Mouse (Mus musculus): ENCODE results near the gene Ndufa7. TPM values are rescaled to one million over a fixed set of nuclear protein-coding genes. Genes with fewer than 3 reads are reported as not detected.

Ndufa7 gene
- 100 to 1,000 TPM; 375 to 377 TPM for total RNA-seq (2021)
- long read RNA-seq, experiment 1, transcript Ndufa7-201 (4 exons, 528 nt) = major isoform, 353 of 382 reads
- long read RNA-seq, experiment 1, transcript Ndufa7-204 (2 exons, 610 nt) = minor isoform, 14 of 382 reads
- long read RNA-seq, experiment 1, partial matches to known transcripts = 2 of 382 reads
- long read RNA-seq, experiment 1, other reads (novel, unspliced or antisense) = 10 of 382 reads
- long read RNA-seq, experiment 2, transcript Ndufa7-204 (2 exons, 610 nt) = minor isoform, 14 of 361 reads
- long read RNA-seq, experiment 2, transcript Ndufa7-201 (4 exons, 528 nt) = major isoform, 334 of 361 reads
- long read RNA-seq, experiment 2, partial matches to known transcripts = 1 of 361 reads
- long read RNA-seq, experiment 2, other reads (novel, unspliced or antisense) = 7 of 361 reads

GRCm38 (mm10) chr17:33824084-33824996 lies at the start of gene Ndufa7, which contains the start of gene Rps28:
Gene Ndufa7, plus strand, starts transcription at chr17:33824572.
Gene Rps28, minus strand, starts transcription at chr17:33824562.
- DNase-seq (ENCODE audit: low spot score) = peak; percentile 99

GRCm38 (mm10) chr17:33774573-33775155 lies 49.7 kb upstream of the Ndufa7 start:
- no peak for DNase-seq (ENCODE audit: low spot score)

GRCm38 (mm10) chr17:33775287-33775686 lies 49.1 kb upstream of the Ndufa7 start:
- no peak for DNase-seq (ENCODE audit: low spot score)

GRCm38 (mm10) chr17:33779271-33779966 lies 45.0 kb upstream of the Ndufa7 start:
- DNase-seq (ENCODE audit: low spot score) = peak; percentile 99

GRCm38 (mm10) chr17:33779967-33780295 lies 44.4 kb upstream of the Ndufa7 start:
- DNase-seq (ENCODE audit: low spot score) = no peak

GRCm38 (mm10) chr17:33780431-33780830 lies 43.9 kb upstream of the Ndufa7 start:
- DNase-seq (ENCODE audit: low spot score) = no peak

GRCm38 (mm10) chr17:33781124-33781977 lies 43.0 kb upstream of the Ndufa7 start, which contains the start of gene Angptl4:
Gene Angptl4, minus strand, starts transcription at chr17:33781830.
- peak; percentile 75 for DNase-seq (ENCODE audit: low spot score)

GRCm38 (mm10) chr17:33782067-33782466 lies 42.3 kb upstream of the Ndufa7 start:
- no peak for DNase-seq (ENCODE audit: low spot score)

- DNase-seq (ENCODE audit: low spot score) = peak; percentile 85
These were observed 41.0 kb upstream of the Ndufa7 start for GRCm38 (mm10) chr17:33783408-33783807.

- DNase-seq (ENCODE audit: low spot score) = no peak
These were observed 39.4 kb upstream of the Ndufa7 start for GRCm38 (mm10) chr17:33784939-33785338.

- DNase-seq (ENCODE audit: low spot score) = no peak
These were observed 38.0 kb upstream of the Ndufa7 start for GRCm38 (mm10) chr17:33786375-33786774.

GRCm38 (mm10) chr17:33788732-33789131 lies 35.6 kb upstream of the Ndufa7 start:
- peak; percentile 59 for DNase-seq (ENCODE audit: low spot score)

- DNase-seq (ENCODE audit: low spot score) = no peak
These were observed 26.1 kb upstream of the Ndufa7 start for GRCm38 (mm10) chr17:33798306-33798705.

- no peak for DNase-seq (ENCODE audit: low spot score)
These were observed 25.1 kb upstream of the Ndufa7 start for GRCm38 (mm10) chr17:33799277-33799676.

- no peak for DNase-seq (ENCODE audit: low spot score)
These were observed 22.2 kb upstream of the Ndufa7 start for GRCm38 (mm10) chr17:33802221-33802620.

- no peak for DNase-seq (ENCODE audit: low spot score)
These were observed 20.2 kb upstream of the Ndufa7 start for GRCm38 (mm10) chr17:33804205-33804604.

- no peak for DNase-seq (ENCODE audit: low spot score)
These were observed 19.6 kb upstream of the Ndufa7 start for GRCm38 (mm10) chr17:33804745-33805144.

- no peak for DNase-seq (ENCODE audit: low spot score)
These were observed 17.0 kb upstream of the Ndufa7 start for GRCm38 (mm10) chr17:33807181-33807888.

- DNase-seq (ENCODE audit: low spot score) = no peak
These were observed 16.2 kb upstream of the Ndufa7 start for GRCm38 (mm10) chr17:33808192-33808591.

All from gastrocnemius, adult 18-20 months (tissue).